Mouse (Mus musculus): ENCODE data around the gene Cd96.

DNA sequence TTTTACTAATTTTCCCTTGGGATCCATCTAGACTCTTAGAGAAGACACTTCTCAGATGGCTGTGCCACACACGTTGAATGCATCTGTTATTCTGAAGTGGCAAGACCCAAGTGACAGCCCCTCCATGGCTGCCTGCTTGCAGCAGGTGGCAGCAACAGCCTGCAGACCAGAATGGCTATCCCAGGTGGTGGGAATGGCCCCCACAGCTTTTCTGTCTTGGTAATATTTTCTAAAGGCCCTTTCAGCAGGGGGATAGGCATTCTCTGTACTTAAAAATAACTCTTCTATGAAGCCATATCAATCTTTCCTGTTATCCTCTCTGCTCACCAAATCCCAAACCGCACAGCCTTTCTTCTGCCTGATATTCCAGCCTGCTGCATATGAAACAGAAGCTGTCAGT is 1.4 kb upstream of the Cd96 start:
- peak in 1 of 3 experiments; percentile 28; a peak in 1 of 6 replicates for TF ChIP-seq CTCF (IDR thresholded peaks at IDR 0.05 in 2 of 3, conservative IDR thresholded peaks at IDR 0.05 in 1 of 3; ENCODE audit: control insufficient read depth in 1 of 3, insufficient read depth in 1 of 3, low read depth in 2 of 3, low read length in 3 of 3, poor library complexity in 1 of 3, severe bottlenecking in 1 of 3)
- no peak for TF ChIP-seq POLR2A (IDR thresholded peaks at IDR 0.05; ENCODE audit: control insufficient read depth in 1 of 2, insufficient read depth in 1 of 2, low read depth in 1 of 2, low read length in 2 of 2, poor library complexity in 1 of 2)
- TF ChIP-seq HCFC1 (IDR thresholded peaks at IDR 0.05; ENCODE audit: low read depth, low read length): no peak
- TF ChIP-seq ZNF384 (IDR thresholded peaks at IDR 0.05; ENCODE audit: low read depth, low read length): no peak
- TF ChIP-seq MAFK (IDR thresholded peaks at IDR 0.05; ENCODE audit: borderline replicate concordance, low read depth, low read length): no peak
- TF ChIP-seq GATA1 (IDR thresholded peaks at IDR 0.05; ENCODE audit: low read depth, low read length): no peak
- TF ChIP-seq CHD2 (IDR thresholded peaks at IDR 0.05; ENCODE audit: low read length): no peak
- TF ChIP-seq E2F4 (IDR thresholded peaks at IDR 0.05; ENCODE audit: borderline replicate concordance, low read depth, low read length): no peak
- no peak for TF ChIP-seq EP300 (IDR thresholded peaks at IDR 0.05; ENCODE audit: low read depth in 1 of 2, low read length in 2 of 2)
- TF ChIP-seq MAX (IDR thresholded peaks at IDR 0.05; ENCODE audit: low read length): no peak

Measured in MEL (cell line).